Mouse (Mus musculus) intestine, postnatal 0 days (tissue): Measurements from ENCODE around the gene Il6st. TPM values are rescaled to one million over a fixed set of nuclear protein-coding genes. Genes with fewer than 3 reads are reported as not detected.

Experiments used
- ATAC-seq: fragments of 200-750 bp; cut with Nextera tagmentation; 2 replicates; pipeline ENCODE4 v1.8.0; 2017; ENCODE audit warnings: mild to moderate bottlenecking, moderate TSS enrichment, moderate library complexity
- H3K27ac ChIP-seq: fragments of 300-500 bp; sonication (generic); 2 replicates; pipeline ENCODE4 v1.5.1; 2014; ENCODE audit warnings: mild to moderate bottlenecking, low read depth, low read length, moderate library complexity
- H3K27me3 ChIP-seq: fragments of 300-500 bp; sonication (generic); replicated peaks from 2 replicates; pipeline ENCODE4 v1.6.1; 2014; ENCODE audit warnings: low read length, mixed read lengths; ENCODE audit not compliant: control insufficient read depth, insufficient read depth
- H3K36me3 ChIP-seq: fragments of 300-500 bp; sonication (generic); 2 replicates; pipeline ENCODE4 v1.6.1; 2014; ENCODE audit warnings: mild to moderate bottlenecking, moderate library complexity; ENCODE audit not compliant: control insufficient read depth, insufficient read depth
- H3K4me1 ChIP-seq: fragments of 300-500 bp; sonication (generic); replicated peaks from 2 replicates; pipeline ENCODE4 v1.6.1; 2014; ENCODE audit warnings: antibody characterized with exemption, low read length, mixed read lengths; ENCODE audit not compliant: control insufficient read depth, insufficient read depth
- H3K4me2 ChIP-seq: fragments of 300-500 bp; sonication (generic); replicated peaks from 2 replicates; pipeline ENCODE4 v1.6.1; 2014; ENCODE audit warnings: low read depth, mild to moderate bottlenecking, moderate library complexity
- H3K4me3 ChIP-seq: fragments of 300-500 bp; sonication (generic); 2 replicates; pipeline ENCODE4 v1.5.1; 2014; ENCODE audit warnings: low read depth, low read length
- H3K9ac ChIP-seq: fragments of 300-500 bp; sonication (generic); 2 replicates; pipeline ENCODE4 v1.6.1; 2014; ENCODE audit warnings: mild to moderate bottlenecking, low read depth, low read length
- H3K9me3 ChIP-seq: fragments of 300-500 bp; sonication (generic); 2 replicates; pipeline ENCODE4 v1.6.1; 2016; ENCODE audit warnings: mixed run types; ENCODE audit not compliant: control insufficient read depth
- CTCF ChIP-seq: sonication (generic); IDR thresholded peaks from 2 replicates; pipeline ENCODE4 v1.5.1; 2016; ENCODE audit warnings: low read depth, mild to moderate bottlenecking, control low read depth, antibody characterized with exemption, moderate library complexity
- WGBS: fragments of 180-500 bp; shearing (Covaris S2); extraction: QIAGEN DNeasy Blood & Tissue Kit; methylation state at CpG from one replicate; pipeline ENCODE4 v1.1.7; 2014; 5-methylcytosine and 5-hydroxymethylcytosine counted together
- polyA plus RNA-seq: library from polyadenylated mRNA; unstranded; fragments of >200 nt; fragmentation: Nextera tagmentation; extraction: Ambion mirVana; gene quantifications from 2 replicates; pipeline ENCODE4 v1.2.1, GENCODE M21; 2015

Gene Il6st
- polyA plus RNA-seq, 1 experiment from 2014 or later: 20.5 TPM

GRCm38 (mm10) chr13:112486676-112487075 is 22.8 kb downstream of the Il6st start:
- Histone ChIP-seq H3K27me3 (no peaks in the 10 kb centered on the region), H3K4me1 (no peaks in the 10 kb centered on the region), H3K4me3 (no peak overlapping the region), H3K9me3 (no peaks in the 10 kb centered on the region), H3K4me2 (no peak overlapping the region), H3K9ac (no peak overlapping the region), H3K27ac (no peak overlapping the region), H3K36me3 (peaks cover 39% of the 10 kb centered on the region)
- no peak for TF ChIP-seq CTCF
- 97% methylated on average over 5 of the region's 5 CpGs for WGBS
- ATAC-seq: no peak; the same call in 1 of the 2 replicates

- ATAC-seq: no peak
- no peak for TF ChIP-seq CTCF
- no peaks in the 10 kb centered on the region for H3K9me3 ChIP-seq
- 72% methylated on average over 3 of the region's 3 CpGs for WGBS
- no peaks in the 10 kb centered on the region for H3K27me3 ChIP-seq
- H3K4me2 ChIP-seq: no peak overlapping the region
- no peak overlapping the region for H3K27ac ChIP-seq
- no peak overlapping the region for H3K9ac ChIP-seq
- peaks cover 29% of the 10 kb centered on the region for H3K36me3 ChIP-seq
- H3K4me3 ChIP-seq: no peak overlapping the region
- H3K4me1 ChIP-seq: no peaks in the 10 kb centered on the region
Measured at GRCm38 (mm10) chr13:112490036-112490435, 26.2 kb downstream of the Il6st start.

GRCm38 (mm10) chr13:112491636-112492284 is 27.9 kb downstream of the Il6st start:
- no peak for ATAC-seq
- Histone ChIP-seq H3K27me3 (no peaks in the 10 kb centered on the region), H3K4me3 (no peak overlapping the region), H3K4me1 (no peaks in the 10 kb centered on the region), H3K36me3 (peaks cover 33% of the 10 kb centered on the region), H3K4me2 (no peak overlapping the region), H3K9me3 (no peaks in the 10 kb centered on the region), H3K9ac (no peak overlapping the region), H3K27ac (no peak overlapping the region)
- no peak for TF ChIP-seq CTCF
- WGBS: 70% methylated on average over 14 of the region's 14 CpGs

GRCm38 (mm10) chr13:112492285-112492678 is 28.4 kb downstream of the Il6st start:
- WGBS: 54% methylated on average over 1 of the region's 1 CpGs
- ATAC-seq: no peak
- Histone ChIP-seq H3K9me3 (no peaks in the 10 kb centered on the region), H3K4me2 (no peak overlapping the region), H3K4me1 (no peaks in the 10 kb centered on the region), H3K4me3 (no peak overlapping the region), H3K27ac (no peak overlapping the region), H3K27me3 (no peaks in the 10 kb centered on the region), H3K36me3 (peaks cover 37% of the 10 kb centered on the region), H3K9ac (no peak overlapping the region)
- TF ChIP-seq CTCF: no peak

- no peak for ATAC-seq
- Histone ChIP-seq H3K4me3 (no peak overlapping the region), H3K36me3 (peaks cover 56% of the 10 kb centered on the region)
Measured at GRCm38 (mm10) chr13:112494590-112494989, 30.7 kb downstream of the Il6st start.

GRCm38 (mm10) chr13:112500027-112500426 is 36.2 kb downstream of the Il6st start:
- peaks cover 71% of the 10 kb centered on the region for H3K36me3 ChIP-seq

More at GRCm38 (mm10) chr13:112494590-112494989, 30.7 kb downstream of the Il6st start:
- Histone ChIP-seq H3K9ac (no peak overlapping the region), H3K27me3 (no peaks in the 10 kb centered on the region), H3K9me3 (no peaks in the 10 kb centered on the region), H3K27ac (no peak overlapping the region), H3K4me2 (no peak overlapping the region), H3K4me1 (no peaks in the 10 kb centered on the region)
- TF ChIP-seq CTCF: no peak
- 89% methylated on average over 12 of the region's 12 CpGs for WGBS

More at GRCm38 (mm10) chr13:112500027-112500426, 36.2 kb downstream of the Il6st start:
- H3K27ac ChIP-seq: no peak overlapping the region
- H3K9me3 ChIP-seq: no peaks in the 10 kb centered on the region
- no peaks in the 10 kb centered on the region for H3K27me3 ChIP-seq
- 83% methylated on average over 4 of the region's 4 CpGs for WGBS
- H3K4me1 ChIP-seq: no peaks in the 10 kb centered on the region
- H3K4me2 ChIP-seq: no peak overlapping the region
- no peak overlapping the region for H3K9ac ChIP-seq
- no peak for TF ChIP-seq CTCF
- ATAC-seq: no peak
- H3K4me3 ChIP-seq: no peak overlapping the region
